Mouse (Mus musculus) kidney, embryonic 16.5 days (tissue): Measurements from ENCODE around the gene Luzp2. TPM values are rescaled to one million over a fixed set of nuclear protein-coding genes. Genes with fewer than 3 reads are reported as not detected.

Experiments used
- ATAC-seq: fragments of 200-750 bp; cut with Nextera tagmentation; 2 replicates; pipeline ENCODE4 v1.8.0; 2017; ENCODE audit warnings: moderate TSS enrichment; ENCODE audit not compliant: low FRiP score, low TSS enrichment
- H3K27ac ChIP-seq: fragments of 300-500 bp; sonication (generic); 2 replicates; pipeline ENCODE4 v1.5.1; 2014; ENCODE audit warnings: low read length
- H3K27me3 ChIP-seq: fragments of 300-500 bp; sonication (generic); 2 replicates; pipeline ENCODE4 v1.6.1; 2014; ENCODE audit warnings: low read length, control low read depth, mixed read lengths; ENCODE audit not compliant: insufficient read depth
- H3K36me3 ChIP-seq: fragments of 300-500 bp; sonication (generic); 2 replicates; pipeline ENCODE4 v1.6.1; 2014; ENCODE audit warnings: low read length, control low read depth, mixed read lengths; ENCODE audit not compliant: insufficient read depth
- H3K4me1 ChIP-seq: fragments of 300-500 bp; sonication (generic); 2 replicates; pipeline ENCODE4 v1.6.1; 2014; ENCODE audit warnings: low read length, control low read depth, mixed read lengths; ENCODE audit not compliant: insufficient read depth
- H3K4me2 ChIP-seq: fragments of 300-500 bp; sonication (generic); replicated peaks from 2 replicates; pipeline ENCODE4 v1.6.1; 2014; ENCODE audit warnings: low read depth, low read length
- H3K4me3 ChIP-seq: fragments of 300-500 bp; sonication (generic); 2 replicates; pipeline ENCODE4 v1.5.1; 2014; ENCODE audit warnings: mild to moderate bottlenecking, low read length
- H3K9ac ChIP-seq: fragments of 300-500 bp; sonication (generic); replicated peaks from 2 replicates; pipeline ENCODE4 v1.6.1; 2014; ENCODE audit warnings: low read length
- H3K9me3 ChIP-seq: fragments of 300-500 bp; sonication (generic); 2 replicates; pipeline ENCODE4 v1.6.1; 2016; ENCODE audit warnings: low read length, control low read depth
- WGBS: fragments of 180-500 bp; shearing (Covaris S2); extraction: QIAGEN DNeasy Blood & Tissue Kit; methylation state at CpG from one replicate; pipeline ENCODE4 v1.1.7; 2014; 5-methylcytosine and 5-hydroxymethylcytosine counted together
- polyA plus RNA-seq: library from polyadenylated mRNA; unstranded; fragments of >200 nt; fragmentation: Nextera tagmentation; extraction: Ambion mirVana; gene quantifications from 2 replicates; pipeline ENCODE4 v1.2.1, GENCODE M21; 2015

Luzp2 gene
- 1.2 and 1.8 TPM in 2 replicates for polyA plus RNA-seq

GRCm38 (mm10) chr7:54835372-54835851 lies at the start of gene Luzp2:
Gene Luzp2, plus strand, starts transcription at chr7:54835498.
- H3K36me3 ChIP-seq = no peaks in the 10 kb centered on the region
- H3K9ac ChIP-seq = peak within 1 kb of the TSS; percentile 49
- H3K27me3 ChIP-seq = no peaks in the 10 kb centered on the region; the same call in 1 of the 2 replicates
- no peaks in the 10 kb centered on the region for H3K4me1 ChIP-seq
- 0% methylated on average over 22 of the region's 22 CpGs for WGBS
- peak; percentile 98 for ATAC-seq
- no peak within 1 kb of the TSS for H3K27ac ChIP-seq
- peak within 1 kb of the TSS; percentile 55 for H3K4me3 ChIP-seq
- H3K9me3 ChIP-seq = no peaks in the 10 kb centered on the region
- peak within 1 kb of the TSS; percentile 86 for H3K4me2 ChIP-seq

GRCm38 (mm10) chr7:54787456-54787855 lies 47.8 kb upstream of the Luzp2 start:
- Histone ChIP-seq H3K27ac (no peak overlapping the region), H3K4me1 (no peaks in the 10 kb centered on the region), H3K9ac (no peak overlapping the region), H3K36me3 (no peaks in the 10 kb centered on the region), H3K4me2 (no peak overlapping the region), H3K9me3 (no peaks in the 10 kb centered on the region), H3K27me3 (no peaks in the 10 kb centered on the region), H3K4me3 (no peak overlapping the region)
- ATAC-seq = no peak

DNA sequence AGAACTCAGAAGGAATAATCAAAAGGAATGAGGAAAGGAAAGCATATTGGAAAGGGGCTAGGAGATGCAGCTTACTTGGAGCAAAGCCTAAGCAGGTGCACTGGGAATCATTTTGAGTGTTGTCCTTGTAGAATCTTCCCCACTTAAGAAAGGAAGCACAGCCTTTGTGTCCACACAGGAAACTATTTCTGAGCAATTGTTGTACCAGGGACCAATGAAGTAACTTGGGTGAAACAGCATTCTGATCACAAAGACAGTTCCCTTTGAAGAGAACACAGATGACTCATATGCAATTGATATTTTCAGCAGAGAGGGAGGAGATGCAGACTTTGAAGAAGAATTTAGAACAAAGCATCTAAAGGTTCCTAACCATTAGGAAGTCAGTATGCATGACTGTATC lies 16.7 kb upstream of the Luzp2 start:
- H3K27ac ChIP-seq = no peak overlapping the region
- H3K4me2 ChIP-seq = no peak overlapping the region
- no peaks in the 10 kb centered on the region for H3K4me1 ChIP-seq
- no peaks in the 10 kb centered on the region for H3K9me3 ChIP-seq
- H3K36me3 ChIP-seq = no peaks in the 10 kb centered on the region
- H3K9ac ChIP-seq = no peak overlapping the region
- no peak overlapping the region for H3K4me3 ChIP-seq
- no peaks in the 10 kb centered on the region for H3K27me3 ChIP-seq
- ATAC-seq = no peak

DNA sequence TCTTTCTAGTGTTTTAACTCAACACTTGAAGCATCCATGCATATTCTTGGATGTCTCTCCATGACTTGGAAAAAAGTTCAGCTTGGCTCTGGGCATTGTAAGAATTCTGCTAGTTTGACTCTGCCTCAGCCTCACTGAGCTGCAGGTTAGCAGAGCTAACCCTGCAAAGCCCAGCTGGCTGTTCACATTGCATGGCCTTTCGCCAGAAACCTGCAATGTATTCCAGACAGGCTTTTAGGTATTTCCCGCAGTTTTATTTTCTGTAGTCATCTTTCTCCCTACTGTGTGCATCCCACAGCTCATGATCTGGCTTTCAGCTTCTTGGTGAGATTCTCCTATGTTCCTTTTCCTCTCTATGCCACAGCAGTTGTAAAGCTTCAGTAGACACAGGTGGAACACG lies 6.5 kb upstream of the Luzp2 start:
- Histone ChIP-seq H3K36me3 (no peaks in the 10 kb centered on the region), H3K27ac (no peak overlapping the region), H3K4me1 (no peaks in the 10 kb centered on the region), H3K9me3 (no peaks in the 10 kb centered on the region), H3K27me3 (no peaks in the 10 kb centered on the region), H3K9ac (no peak overlapping the region), H3K4me3 (no peak overlapping the region), H3K4me2 (no peak overlapping the region)
- WGBS = 85% methylated on average over 3 of the region's 3 CpGs
- ATAC-seq = no peak

- WGBS = 3% methylated on average over 13 of the region's 13 CpGs
- ATAC-seq = peak; percentile 91
- Histone ChIP-seq H3K9ac (peak overlapping the region; percentile 49), H3K27ac (no peak overlapping the region), H3K36me3 (no peaks in the 10 kb centered on the region), H3K9me3 (no peaks in the 10 kb centered on the region), H3K4me2 (peak overlapping the region; percentile 86), H3K4me1 (no peaks in the 10 kb centered on the region), H3K27me3 (no peaks in the 10 kb centered on the region; the same call in 1 of the 2 replicates), H3K4me3 (peak overlapping the region; percentile 55)
These were observed 634 bp downstream of the Luzp2 start for GRCm38 (mm10) chr7:54835911-54836352.

- peak overlapping the region; percentile 86 for H3K4me2 ChIP-seq
- 0 out of 2 replicates have a peak, but pooled peaks have one; percentile 12 for ATAC-seq
- 62% methylated on average over 5 of the region's 5 CpGs for WGBS
These were observed 1.1 kb downstream of the Luzp2 start for GRCm38 (mm10) chr7:54836437-54836836.

GRCm38 (mm10) chr7:54842807-54843335 lies 7.6 kb downstream of the Luzp2 start:
- Histone ChIP-seq H3K4me2 (no peak overlapping the region), H3K9ac (no peak overlapping the region), H3K4me1 (no peaks in the 10 kb centered on the region), H3K27ac (no peak overlapping the region), H3K36me3 (no peaks in the 10 kb centered on the region), H3K4me3 (no peak overlapping the region), H3K27me3 (no peaks in the 10 kb centered on the region), H3K9me3 (no peaks in the 10 kb centered on the region)
- no peak for ATAC-seq
- WGBS = 83% methylated on average over 4 of the region's 4 CpGs

More at GRCm38 (mm10) chr7:54836437-54836836, 1.1 kb downstream of the Luzp2 start:
- Histone ChIP-seq H3K4me3 (peak overlapping the region; percentile 55), H3K9ac (no peak overlapping the region), H3K27ac (no peak overlapping the region), H3K27me3 (no peaks in the 10 kb centered on the region; the same call in 1 of the 2 replicates), H3K36me3 (no peaks in the 10 kb centered on the region), H3K4me1 (no peaks in the 10 kb centered on the region), H3K9me3 (no peaks in the 10 kb centered on the region)

GRCm38 (mm10) chr7:54845875-54846691 lies 10.8 kb downstream of the Luzp2 start:
- H3K4me2 ChIP-seq = no peak overlapping the region
- ATAC-seq = no peak
- no peaks in the 10 kb centered on the region for H3K36me3 ChIP-seq
- no peaks in the 10 kb centered on the region for H3K4me1 ChIP-seq
- H3K27ac ChIP-seq = no peak overlapping the region
- 89% methylated on average over 8 of the region's 8 CpGs for WGBS
- no peaks in the 10 kb centered on the region for H3K9me3 ChIP-seq
- H3K9ac ChIP-seq = no peak overlapping the region
- H3K4me3 ChIP-seq = no peak overlapping the region
- H3K27me3 ChIP-seq = no peaks in the 10 kb centered on the region

- Histone ChIP-seq H3K27ac (no peak overlapping the region), H3K9ac (no peak overlapping the region), H3K27me3 (no peaks in the 10 kb centered on the region), H3K4me1 (no peaks in the 10 kb centered on the region), H3K4me2 (no peak overlapping the region), H3K9me3 (no peaks in the 10 kb centered on the region), H3K4me3 (no peak overlapping the region), H3K36me3 (no peaks in the 10 kb centered on the region)
- no peak for ATAC-seq
- WGBS = 91% methylated on average over 2 of the region's 2 CpGs
These were observed 11.4 kb downstream of the Luzp2 start for GRCm38 (mm10) chr7:54846692-54847020.

GRCm38 (mm10) chr7:54852860-54853259 lies 17.6 kb downstream of the Luzp2 start:
- ATAC-seq = no peak
- 70% methylated on average over 1 of the region's 1 CpGs for whole genome bisulfite sequencing
- H3K36me3 ChIP-seq = no peaks in the 10 kb centered on the region
- H3K27ac ChIP-seq = no peak overlapping the region
- no peaks in the 10 kb centered on the region for H3K27me3 ChIP-seq
- no peak overlapping the region for H3K4me2 ChIP-seq
- no peaks in the 10 kb centered on the region for H3K4me1 ChIP-seq
- H3K9ac ChIP-seq = no peak overlapping the region
- H3K4me3 ChIP-seq = no peak overlapping the region
- H3K9me3 ChIP-seq = no peaks in the 10 kb centered on the region
